Mouse (Mus musculus): ENCODE measurements around the gene Sfpq.
A peak's percentile ranks its signal among the peaks of the same experiment; 100 is the strongest.
"Not testable (repeated sequence)": the region's sequence is repeated elsewhere in the genome, so short reads cannot be mapped to it uniquely, and the experiment has no call there.

Gene Sfpq

GRCm38 (mm10) chr4:127021151-127021945 lies at the start of gene Sfpq:
Gene Sfpq, plus strand, starts transcription at chr4:127021324.
- peak; percentile 99 for DNase-seq (ENCODE audit: low read depth, low spot score)

- no peak for DNase-seq (ENCODE audit: low read depth, low spot score)
These were observed 43.7 kb upstream of the Sfpq start for GRCm38 (mm10) chr4:126977467-126977866.

GRCm38 (mm10) chr4:126978706-126979105 lies 42.4 kb upstream of the Sfpq start:
- no peak for DNase-seq (ENCODE audit: low read depth, low spot score)

GRCm38 (mm10) chr4:126983321-126983720 lies 37.8 kb upstream of the Sfpq start:
- no peak for DNase-seq (ENCODE audit: low read depth, low spot score)

GRCm38 (mm10) chr4:126983736-126984525 lies 37.2 kb upstream of the Sfpq start:
- not testable (repeated sequence) for DNase-seq (ENCODE audit: low read depth, low spot score)

- DNase-seq (ENCODE audit: low read depth, low spot score), result no peak
These were observed 34.4 kb upstream of the Sfpq start for GRCm38 (mm10) chr4:126986768-126987167.

GRCm38 (mm10) chr4:126988503-126988902 lies 32.6 kb upstream of the Sfpq start:
- no peak for DNase-seq (ENCODE audit: low read depth, low spot score)

GRCm38 (mm10) chr4:126990553-126990952 lies 30.6 kb upstream of the Sfpq start:
- no peak for DNase-seq (ENCODE audit: low read depth, low spot score)

GRCm38 (mm10) chr4:126992356-126992755 lies 28.8 kb upstream of the Sfpq start:
- no peak for DNase-seq (ENCODE audit: low read depth, low spot score)

- DNase-seq (ENCODE audit: low read depth, low spot score), result not testable (repeated sequence)
These were observed 21.8 kb upstream of the Sfpq start for GRCm38 (mm10) chr4:126999372-126999771.

- no peak for DNase-seq (ENCODE audit: low read depth, low spot score)
These were observed 20.5 kb upstream of the Sfpq start for GRCm38 (mm10) chr4:127000601-127001105.

GRCm38 (mm10) chr4:127004384-127004783 lies 16.7 kb upstream of the Sfpq start:
- no peak for DNase-seq (ENCODE audit: low read depth, low spot score)

GRCm38 (mm10) chr4:127005113-127005936 lies 15.8 kb upstream of the Sfpq start:
- DNase-seq (ENCODE audit: low read depth, low spot score), result peak; percentile 61

- DNase-seq (ENCODE audit: low read depth, low spot score), result peak; percentile 83
These were observed 5.7 kb upstream of the Sfpq start for GRCm38 (mm10) chr4:127015294-127015993.

- DNase-seq (ENCODE audit: low read depth, low spot score), result no peak
These were observed 4.8 kb upstream of the Sfpq start for GRCm38 (mm10) chr4:127016366-127016765.

- DNase-seq (ENCODE audit: low read depth, low spot score), result no peak
These were observed 543 bp upstream of the Sfpq start for GRCm38 (mm10) chr4:127020411-127021150.

GRCm38 (mm10) chr4:127021989-127022626 lies 984 bp downstream of the Sfpq start:
- peak; percentile 91 for DNase-seq (ENCODE audit: low read depth, low spot score)

- no peak for DNase-seq (ENCODE audit: low read depth, low spot score)
These were observed 2.1 kb downstream of the Sfpq start for GRCm38 (mm10) chr4:127023201-127023600.

- no peak for DNase-seq (ENCODE audit: low read depth, low spot score)
These were observed 3.1 kb downstream of the Sfpq start for GRCm38 (mm10) chr4:127024240-127024639.

- DNase-seq (ENCODE audit: low read depth, low spot score), result no peak
These were observed 5.7 kb downstream of the Sfpq start for GRCm38 (mm10) chr4:127026826-127027225.

Measured in forelimb bud, embryonic 11.5 days (tissue).